Mouse (Mus musculus): ENCODE results near the gene Arih2. TPM values are rescaled to one million over a fixed set of nuclear protein-coding genes. Genes with fewer than 3 reads are reported as not detected.
A peak's percentile ranks its signal among the peaks of the same experiment; 100 is the strongest.

The Arih2 gene
- polyA plus RNA-seq, 1 experiment: 51.1 TPM

DNA sequence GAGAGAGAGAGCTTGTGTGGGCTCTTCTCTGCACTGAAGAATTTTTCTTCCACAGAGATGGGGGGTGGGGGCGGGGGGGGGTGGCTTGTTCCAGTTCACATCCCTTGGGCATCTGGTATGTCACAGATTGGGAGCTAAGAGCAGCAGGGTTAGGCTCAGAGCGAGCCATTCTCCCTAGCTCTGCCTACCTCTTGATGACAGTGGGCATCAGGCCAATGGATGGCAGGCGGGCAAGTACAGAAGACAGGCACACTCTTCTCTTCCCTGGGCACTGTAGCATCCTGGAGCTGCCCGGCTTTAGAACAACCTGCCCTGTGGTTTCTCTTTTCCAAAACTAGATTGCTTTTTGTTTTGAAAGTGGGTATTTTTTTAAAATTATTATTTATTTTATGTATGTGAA lies 57.7 kb downstream of the Arih2 start:
- no peaks in the 10 kb centered on the region for H3K27me3 ChIP-seq (ENCODE audit: control insufficient read depth, insufficient read depth, insufficient read length)
- H3K4me3 ChIP-seq: no peak overlapping the region
- H3K79me2 ChIP-seq (ENCODE audit: control insufficient read depth, insufficient read depth): no peaks in the 10 kb centered on the region
- H3K4me2 ChIP-seq (ENCODE audit: low read depth): no peak overlapping the region
- no peaks in the 10 kb centered on the region for H3K36me3 ChIP-seq (ENCODE audit: control insufficient read depth, insufficient read depth)
- no peak for TF ChIP-seq REST (IDR thresholded peaks at IDR 0.05; ENCODE audit: insufficient read depth, insufficient read length)
- no peak for TF ChIP-seq MYOG (IDR thresholded peaks at IDR 0.05; ENCODE audit: control insufficient read depth in 1 of 3, insufficient read depth in 1 of 3, insufficient read length in 2 of 3, low read depth in 2 of 3)
- no peak for TF ChIP-seq CEBPB (IDR thresholded peaks at IDR 0.05; ENCODE audit: insufficient read depth, poor library complexity, severe bottlenecking)
- TF ChIP-seq SRF (IDR thresholded peaks at IDR 0.05; ENCODE audit: control insufficient read depth, insufficient read length, low read depth): no peak
- TF ChIP-seq MYOD1 (IDR thresholded peaks at IDR 0.05; ENCODE audit: control insufficient read depth in 1 of 3, insufficient read length in 2 of 3, low read depth in 2 of 3): no peak
- TF ChIP-seq TCF12 (IDR thresholded peaks at IDR 0.05; ENCODE audit: insufficient read depth, poor library complexity, severe bottlenecking): no peak
- no peak for TF ChIP-seq TCF3 (IDR thresholded peaks at IDR 0.05; ENCODE audit: insufficient read length, low read depth)
- TF ChIP-seq USF1 (IDR thresholded peaks at IDR 0.05; ENCODE audit: low read depth): no peak
- TF ChIP-seq MAX (IDR thresholded peaks at IDR 0.05; ENCODE audit: low read depth): no peak
- H3ac ChIP-seq (ENCODE audit: control insufficient read depth, insufficient read length): no peak overlapping the region

DNA sequence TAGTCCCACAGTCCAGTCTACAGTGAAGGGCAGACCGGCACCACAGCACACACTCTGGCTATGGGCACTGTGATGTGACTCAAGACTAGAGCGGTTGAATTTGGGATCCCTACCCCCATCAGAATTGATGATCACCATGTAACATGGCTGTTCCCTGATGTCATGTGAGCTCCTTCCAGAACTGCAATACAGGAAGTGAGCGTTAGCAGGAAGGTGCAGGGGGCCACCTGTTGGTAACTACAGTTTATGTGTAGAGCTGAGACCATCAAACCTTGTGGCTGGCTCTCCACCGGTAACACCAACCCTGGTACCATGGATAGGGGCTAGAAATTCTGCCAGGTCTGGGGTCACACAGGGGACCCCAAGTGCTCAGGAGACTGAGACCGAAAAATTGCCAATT lies 60.0 kb downstream of the Arih2 start:
- no peak overlapping the region for H3K4me3 ChIP-seq
- no peak overlapping the region for H3K4me2 ChIP-seq (ENCODE audit: low read depth)
- TF ChIP-seq USF1 (IDR thresholded peaks at IDR 0.05; ENCODE audit: low read depth): no peak
- TF ChIP-seq REST (IDR thresholded peaks at IDR 0.05; ENCODE audit: insufficient read depth, insufficient read length): no peak
- no peak for TF ChIP-seq MAX (IDR thresholded peaks at IDR 0.05; ENCODE audit: low read depth)
- no peak for TF ChIP-seq TCF3 (IDR thresholded peaks at IDR 0.05; ENCODE audit: insufficient read length, low read depth)
- no peaks in the 10 kb centered on the region for H3K27me3 ChIP-seq (ENCODE audit: control insufficient read depth, insufficient read depth, insufficient read length)
- no peaks in the 10 kb centered on the region for H3K36me3 ChIP-seq (ENCODE audit: control insufficient read depth, insufficient read depth)
- no peaks in the 10 kb centered on the region for H3K79me2 ChIP-seq (ENCODE audit: control insufficient read depth, insufficient read depth)
- H3ac ChIP-seq (ENCODE audit: control insufficient read depth, insufficient read length): no peak overlapping the region

DNA sequence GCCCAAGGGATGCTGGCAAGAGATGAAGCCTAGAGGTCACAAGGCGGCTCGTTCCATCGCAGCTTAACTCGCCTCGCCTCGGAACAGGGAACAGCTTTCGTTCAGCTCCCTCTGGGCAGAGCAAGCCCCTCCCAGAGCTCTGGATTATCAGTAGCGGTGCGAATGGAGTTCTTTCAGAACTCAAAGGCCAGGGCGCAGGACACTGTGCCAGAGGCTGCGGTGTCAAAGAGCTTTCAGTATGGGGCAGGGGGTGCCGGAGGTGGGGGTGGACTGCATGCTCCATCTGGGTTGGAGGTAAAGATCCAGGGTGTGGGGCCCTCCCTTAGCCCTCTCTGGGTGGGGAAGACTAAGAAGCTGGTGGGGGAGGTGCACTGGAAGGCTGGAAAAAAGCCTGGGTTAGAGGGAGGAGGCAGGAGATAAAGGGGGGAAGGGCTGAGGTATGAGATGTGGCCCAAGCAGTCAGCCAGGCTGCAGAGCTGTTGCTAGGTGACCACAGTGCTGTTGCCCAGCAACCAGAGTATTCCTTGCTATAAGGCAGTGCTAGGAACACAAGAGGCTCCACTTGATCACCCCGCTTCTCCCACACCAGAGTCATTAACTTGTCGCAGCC lies 61.5 kb downstream of the Arih2 start:
- H3ac ChIP-seq (ENCODE audit: control insufficient read depth, insufficient read length): no peak overlapping the region
- H3K27me3 ChIP-seq (ENCODE audit: control insufficient read depth, insufficient read depth, insufficient read length): no peaks in the 10 kb centered on the region
- H3K4me2 ChIP-seq (ENCODE audit: low read depth): no peak overlapping the region
- H3K4me3 ChIP-seq: no peak overlapping the region
- no peaks in the 10 kb centered on the region for H3K79me2 ChIP-seq (ENCODE audit: control insufficient read depth, insufficient read depth)
- no peaks in the 10 kb centered on the region for H3K36me3 ChIP-seq (ENCODE audit: control insufficient read depth, insufficient read depth)
- TF ChIP-seq MYOD1 (IDR thresholded peaks at IDR 0.05; ENCODE audit: control insufficient read depth in 1 of 3, insufficient read length in 2 of 3, low read depth in 2 of 3) (no peak), TCF12 (IDR thresholded peaks at IDR 0.05; ENCODE audit: insufficient read depth, poor library complexity, severe bottlenecking) (no peak), POLR2A (IDR thresholded peaks at IDR 0.05; ENCODE audit: insufficient read length, low read depth) (no peak), SRF (IDR thresholded peaks at IDR 0.05; ENCODE audit: control insufficient read depth, insufficient read length, low read depth) (no peak), USF1 (IDR thresholded peaks at IDR 0.05; ENCODE audit: low read depth) (no peak), E2F4 (IDR thresholded peaks at IDR 0.05; ENCODE audit: insufficient read depth) (no peak), POLR2AphosphoS2 (IDR thresholded peaks at IDR 0.05; ENCODE audit: insufficient read length, low read depth) (no peak), MYOG (IDR thresholded peaks at IDR 0.05; ENCODE audit: control insufficient read depth in 1 of 3, insufficient read depth in 1 of 3, insufficient read length in 2 of 3, low read depth in 2 of 3) (no peak), TCF3 (IDR thresholded peaks at IDR 0.05; ENCODE audit: insufficient read length, low read depth) (no peak), CEBPB (IDR thresholded peaks at IDR 0.05; ENCODE audit: insufficient read depth, poor library complexity, severe bottlenecking) (no peak), REST (IDR thresholded peaks at IDR 0.05; ENCODE audit: insufficient read depth, insufficient read length) (no peak), MAX (IDR thresholded peaks at IDR 0.05; ENCODE audit: low read depth) (no peak)

DNA sequence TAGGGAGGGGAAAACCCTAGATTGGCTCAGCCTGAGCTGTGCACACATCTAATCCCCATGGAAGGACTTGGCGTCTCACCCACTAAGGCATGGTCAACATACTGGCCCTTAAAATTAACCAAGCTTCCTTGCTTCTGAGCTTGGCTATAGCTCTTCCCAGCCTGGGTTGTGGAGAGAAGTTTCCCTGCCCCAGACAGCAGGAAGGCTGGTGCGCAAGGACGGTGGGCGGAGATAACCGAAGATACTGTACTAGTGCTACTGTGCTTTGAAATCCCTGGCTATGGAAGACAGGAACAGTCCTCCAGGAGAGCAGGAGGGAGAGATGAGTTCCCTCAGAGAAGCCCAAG lies 69.9 kb downstream of the Arih2 start:
- H3ac ChIP-seq (ENCODE audit: control insufficient read depth, insufficient read length): peak overlapping the region; percentile 64
- peaks cover 3% of the 10 kb centered on the region for H3K79me2 ChIP-seq (ENCODE audit: control insufficient read depth, insufficient read depth)
- TF ChIP-seq USF1 (IDR thresholded peaks at IDR 0.05; ENCODE audit: low read depth) (no peak), SRF (IDR thresholded peaks at IDR 0.05; ENCODE audit: control insufficient read depth, insufficient read length, low read depth) (no peak), POLR2A (IDR thresholded peaks at IDR 0.05; ENCODE audit: insufficient read length, low read depth) (no peak), MYOD1 (IDR thresholded peaks at IDR 0.05; ENCODE audit: control insufficient read depth in 1 of 3, insufficient read length in 2 of 3, low read depth in 2 of 3) (no peak), E2F4 (IDR thresholded peaks at IDR 0.05; ENCODE audit: insufficient read depth) (no peak), MAX (IDR thresholded peaks at IDR 0.05; ENCODE audit: low read depth) (no peak), TCF3 (IDR thresholded peaks at IDR 0.05; ENCODE audit: insufficient read length, low read depth) (no peak), TCF12 (IDR thresholded peaks at IDR 0.05; ENCODE audit: insufficient read depth, poor library complexity, severe bottlenecking) (no peak), POLR2AphosphoS2 (IDR thresholded peaks at IDR 0.05; ENCODE audit: insufficient read length, low read depth) (no peak), CEBPB (IDR thresholded peaks at IDR 0.05; ENCODE audit: insufficient read depth, poor library complexity, severe bottlenecking) (no peak), REST (IDR thresholded peaks at IDR 0.05; ENCODE audit: insufficient read depth, insufficient read length) (no peak), MYOG (IDR thresholded peaks at IDR 0.05; ENCODE audit: control insufficient read depth in 1 of 3, insufficient read depth in 1 of 3, insufficient read length in 2 of 3, low read depth in 2 of 3) (no peak)
- peak overlapping the region; percentile 93 for H3K4me2 ChIP-seq (ENCODE audit: low read depth)
- H3K36me3 ChIP-seq (ENCODE audit: control insufficient read depth, insufficient read depth): no peaks in the 10 kb centered on the region
- H3K4me3 ChIP-seq: peak overlapping the region; percentile 82
- no peaks in the 10 kb centered on the region for H3K27me3 ChIP-seq (ENCODE audit: control insufficient read depth, insufficient read depth, insufficient read length)

Measured in myocyte (in vitro differentiated cells).